Mouse (Mus musculus): ENCODE results near the gene Cd37.

Gene Cd37

GRCm38 (mm10) chr7:45238723-45239496, at the start of gene Cd37:
Gene Cd37, minus strand, starts transcription at chr7:45239115.
- in situ Hi-C loops (cut with MboI, MseI) = no loop called here

DNA sequence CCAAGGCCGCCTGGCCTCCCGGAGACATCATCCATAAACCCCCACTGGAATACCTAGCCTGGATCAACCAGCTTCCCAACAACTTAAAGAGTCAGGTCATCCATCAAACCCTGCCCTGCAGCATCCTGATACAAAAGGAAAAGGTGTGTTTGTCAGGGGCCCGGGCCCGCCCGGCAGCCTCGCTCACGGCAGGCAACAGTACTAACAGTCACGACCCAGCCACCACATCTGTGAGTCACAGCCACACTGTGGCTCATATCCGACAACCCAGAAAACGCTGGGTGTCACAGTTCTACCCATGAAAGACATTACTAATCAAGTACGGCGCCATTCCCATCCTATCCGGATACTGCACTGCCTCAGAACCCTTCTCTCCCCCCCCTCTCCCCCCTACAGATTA, 47.6 kb upstream of the Cd37 start:
- in situ Hi-C loops (cut with MboI, MseI) = no loop called here

DNA sequence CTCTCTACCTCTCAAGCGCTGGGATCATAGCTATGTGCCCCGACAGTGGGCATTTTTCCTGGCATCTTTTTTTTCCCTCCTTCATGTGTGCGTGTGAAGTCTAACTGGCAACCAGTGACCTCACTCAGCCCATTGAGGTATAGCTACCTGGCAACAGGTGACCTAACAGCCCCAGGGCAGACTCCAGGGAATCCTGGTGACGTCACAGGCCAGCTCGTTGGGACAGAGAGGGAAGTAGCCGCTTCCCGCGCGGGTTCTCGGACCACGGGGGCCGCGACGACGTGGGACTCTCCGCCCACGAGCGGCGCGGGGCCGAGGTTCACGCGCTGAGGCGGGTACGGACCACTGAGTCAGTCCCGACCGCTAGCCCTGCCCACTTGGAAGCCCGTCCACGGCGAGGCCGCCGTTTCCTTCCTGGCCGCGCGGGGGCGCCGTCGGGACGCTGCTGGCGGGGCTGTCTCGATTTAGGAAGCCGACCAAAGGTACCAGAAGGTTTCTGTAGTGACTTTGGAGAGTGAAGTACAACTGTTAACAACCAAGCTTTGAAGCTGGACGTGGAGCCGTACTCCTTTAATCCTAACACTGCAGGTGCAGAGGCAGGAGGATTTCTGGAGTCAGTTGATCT, 38.3 kb upstream of the Cd37 start, which contains the start of gene Slc6a21:
Gene Slc6a21, plus strand, starts transcription at position 378 of the 625 bp plus-strand sequence.
- in situ Hi-C loops (cut with MboI, MseI) = no loop called here

GRCm38 (mm10) chr7:45273672-45274071, 34.8 kb upstream of the Cd37 start:
- in situ Hi-C loops (cut with MboI, MseI) = no loop called here

DNA sequence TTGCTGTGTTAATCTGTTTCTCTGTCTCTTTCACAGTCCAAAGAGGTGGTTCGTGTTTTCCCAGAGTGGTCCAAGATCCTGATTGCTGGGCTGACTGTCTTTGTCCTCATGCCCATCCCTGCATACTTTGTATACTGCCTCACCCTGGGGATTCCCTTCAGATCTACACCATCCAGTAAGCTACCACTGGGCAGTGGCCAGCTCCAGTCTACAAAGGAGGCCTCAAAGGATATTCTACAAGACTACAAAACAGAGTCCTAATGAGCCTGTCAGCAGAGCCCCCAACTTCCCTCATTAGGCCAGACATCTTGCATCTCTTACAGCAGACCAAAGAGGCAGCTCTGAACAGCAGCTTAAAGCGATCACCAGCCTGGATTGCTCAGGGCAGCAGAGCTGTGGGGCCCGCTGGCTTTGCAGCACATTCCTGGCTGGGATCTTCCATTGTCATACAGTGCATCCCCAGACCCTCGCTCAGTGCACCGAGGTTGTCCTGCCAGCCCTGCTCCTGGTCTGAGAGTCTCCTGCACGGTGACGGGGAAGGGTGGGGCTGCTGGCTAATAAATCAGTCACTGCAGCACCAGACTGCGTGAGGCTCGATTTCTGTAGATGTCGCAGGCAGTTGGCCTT, 34.0 kb upstream of the Cd37 start:
- in situ Hi-C loops (cut with MboI, MseI) = no loop called here

DNA sequence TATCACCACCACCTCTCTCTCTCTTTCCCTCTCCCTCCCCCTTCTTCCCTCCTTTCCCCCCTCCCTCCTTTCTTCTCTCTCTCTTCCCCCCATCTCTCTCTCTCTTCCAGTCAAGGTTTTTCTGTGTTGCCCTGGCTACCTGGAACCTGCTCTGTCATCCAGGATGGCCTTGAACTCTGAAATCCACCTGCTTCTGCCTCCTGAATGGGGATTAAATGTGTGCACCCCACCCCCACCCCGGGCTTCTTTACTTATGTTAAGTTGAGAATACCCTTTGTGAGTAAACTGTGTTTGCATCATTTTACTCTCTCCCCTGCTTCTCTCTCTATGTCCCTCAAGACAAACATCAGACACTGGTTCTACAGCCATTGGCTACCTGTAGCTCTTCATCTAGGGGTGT, 26.6 kb upstream of the Cd37 start:
- in situ Hi-C loops (cut with MboI, MseI) = no loop called here

GRCm38 (mm10) chr7:45264348-45264747, 25.4 kb upstream of the Cd37 start:
- in situ Hi-C loops (cut with MboI, MseI) = no loop called here

GRCm38 (mm10) chr7:45263006-45263607, 24.2 kb upstream of the Cd37 start:
- in situ Hi-C loops (cut with MboI, MseI) = no loop called here

- in situ Hi-C loops (cut with MboI, MseI) = no loop called here
Measured at GRCm38 (mm10) chr7:45262266-45262665, 23.4 kb upstream of the Cd37 start.

- in situ Hi-C loops (cut with MboI, MseI) = loop anchor here (10.0 kb wide), 1 partner anchor 864 kb away; no protein-coding TSS in a partner anchor
Measured at GRCm38 (mm10) chr7:45259281-45259680, 20.4 kb upstream of the Cd37 start.

DNA sequence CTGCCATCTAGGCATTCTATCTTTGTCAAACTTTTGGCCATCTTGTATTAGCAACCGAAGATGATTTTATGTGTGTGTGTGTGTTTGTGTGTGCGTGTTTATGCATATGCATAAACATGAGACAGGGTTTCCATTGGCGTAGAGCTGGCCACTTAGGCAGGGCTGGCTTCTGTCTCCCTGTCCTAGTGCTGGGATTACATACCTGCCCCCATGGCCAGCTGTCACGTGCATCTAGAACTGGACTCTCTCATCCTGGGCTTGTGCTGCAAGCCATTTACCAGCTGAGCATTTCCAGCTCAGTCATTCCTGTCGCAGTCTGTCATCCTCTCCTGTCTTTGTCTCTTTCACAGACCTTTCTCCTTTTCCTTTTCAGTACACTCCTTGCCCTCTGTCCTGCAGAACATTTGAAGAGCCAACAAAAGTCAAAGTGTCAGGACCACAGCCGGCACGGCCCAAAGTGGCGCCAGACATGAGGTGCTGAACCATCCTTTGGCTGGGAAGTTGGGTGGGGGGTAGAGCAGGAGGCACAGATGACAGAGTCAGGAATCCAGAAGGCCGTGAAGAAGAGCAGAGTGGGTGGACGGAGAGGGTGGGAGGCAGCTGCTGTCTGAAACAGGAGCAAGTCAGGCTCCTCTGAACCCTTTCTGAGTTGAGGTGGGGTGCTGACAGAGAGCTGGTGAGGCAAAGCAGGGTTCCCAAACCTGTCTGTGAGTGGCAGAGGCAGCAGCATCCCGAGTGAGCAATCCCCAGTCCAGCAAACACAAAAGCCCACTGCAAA, 18.3 kb upstream of the Cd37 start:
- in situ Hi-C loops (cut with MboI, MseI) = loop anchor here (10.0 kb wide), 1 partner anchor 862 kb away; no protein-coding TSS in a partner anchor

DNA sequence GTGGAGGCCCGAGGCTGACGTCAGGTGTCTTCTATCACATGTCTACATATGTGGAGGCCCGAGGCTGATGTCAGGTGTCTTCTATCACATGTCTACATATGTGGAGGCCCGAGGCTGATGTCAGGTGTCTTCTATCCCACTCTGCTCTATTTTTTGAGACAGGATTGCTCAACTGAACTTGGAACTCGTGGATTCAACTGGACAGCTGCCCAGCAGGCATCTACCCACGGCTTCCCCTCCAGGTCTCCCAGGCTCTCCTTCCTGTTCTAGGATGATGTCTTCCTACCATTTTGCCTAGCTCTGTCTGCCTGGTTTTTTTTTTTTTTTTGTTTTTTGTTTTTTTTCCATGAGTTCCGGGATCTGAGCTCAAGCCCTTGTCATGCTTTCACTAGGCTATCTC, 16.9 kb upstream of the Cd37 start:
- in situ Hi-C loops (cut with MboI, MseI) = loop anchor here (10.0 kb wide), 1 partner anchor 861 kb away; no protein-coding TSS in a partner anchor

DNA sequence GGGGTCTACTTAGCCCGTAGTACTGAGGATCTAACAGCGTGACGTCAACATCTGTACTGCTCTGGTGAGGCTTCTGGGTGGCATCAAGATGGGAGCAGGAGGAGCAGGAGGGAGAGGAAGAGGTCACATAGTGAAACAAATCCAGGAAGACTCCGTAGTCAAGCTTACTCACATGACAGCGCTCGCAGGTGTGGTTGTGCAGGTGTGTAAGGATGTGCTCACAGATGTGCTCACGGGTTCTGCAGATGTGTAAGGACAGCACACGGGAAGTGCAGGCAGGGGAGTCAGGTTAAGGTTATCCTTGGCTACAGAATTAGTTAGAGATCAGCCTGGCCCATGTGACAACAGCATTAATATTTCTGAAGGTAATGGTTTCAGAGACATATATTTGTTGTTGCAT, 14.9 kb upstream of the Cd37 start:
- in situ Hi-C loops (cut with MboI, MseI) = loop anchor here (10.0 kb wide), 1 partner anchor 859 kb away; no protein-coding TSS in a partner anchor

- in situ Hi-C loops (cut with MboI, MseI) = no loop called here
Measured at GRCm38 (mm10) chr7:45247666-45248065, 8.8 kb upstream of the Cd37 start.

- in situ Hi-C loops (cut with MboI, MseI) = no loop called here
Measured at GRCm38 (mm10) chr7:45241389-45241749, 2.5 kb upstream of the Cd37 start.

GRCm38 (mm10) chr7:45240633-45241388, 1.9 kb upstream of the Cd37 start, which contains the start of gene Slc6a16:
Gene Slc6a16, plus strand, starts transcription at chr7:45241085.
- in situ Hi-C loops (cut with MboI, MseI) = no loop called here

DNA sequence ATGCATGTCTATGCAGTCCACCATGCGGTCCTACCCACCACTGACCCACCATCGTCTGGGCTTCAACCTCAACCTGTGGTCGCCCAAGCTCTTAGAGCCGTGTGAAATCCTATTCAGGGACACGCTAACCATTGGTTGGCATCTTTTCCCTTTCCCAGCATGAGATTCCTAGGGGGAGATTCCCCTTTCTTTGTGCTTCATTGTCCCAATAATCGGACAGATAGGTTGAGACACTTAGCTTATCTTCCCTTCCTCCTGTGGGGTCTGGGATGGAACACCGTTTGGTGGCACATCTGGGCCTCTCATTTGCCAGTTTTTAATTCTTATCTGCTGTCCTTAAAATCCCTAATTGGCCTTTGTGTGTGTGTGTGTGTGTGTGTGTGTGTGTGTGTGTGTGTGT, 1.2 kb upstream of the Cd37 start:
- in situ Hi-C loops (cut with MboI, MseI) = no loop called here

- in situ Hi-C loops (cut with MboI, MseI) = no loop called here
Measured at GRCm38 (mm10) chr7:45237747-45238699, 892 bp downstream of the Cd37 start.

GRCm38 (mm10) chr7:45235656-45236180, 3.2 kb downstream of the Cd37 start:
- in situ Hi-C loops (cut with MboI, MseI) = no loop called here

Data from T-helper 1 cell (primary cell).